Mouse (Mus musculus): ENCODE measurements around the gene Ell2. TPM values are rescaled to one million over a fixed set of nuclear protein-coding genes. Genes with fewer than 3 reads are reported as not detected.
A peak's percentile ranks its signal among the peaks of the same experiment; 100 is the strongest.

The Ell2 gene
- total RNA-seq, 2 experiments from 2014 or later: 21.2 to 22.8 TPM

- peak in 1 of 2 experiments; percentile 19 for DNase-seq (ENCODE audit: low spot score in 2 of 2)
These were observed 92.1 kb downstream of the Ell2 start for GRCm38 (mm10) chr13:75798413-75799302.

- no peak for DNase-seq (ENCODE audit: low spot score in 2 of 2)
These were observed 92.9 kb downstream of the Ell2 start for GRCm38 (mm10) chr13:75799421-75799820.

- no peak for DNase-seq (ENCODE audit: low spot score in 2 of 2)
These were observed 101.4 kb downstream of the Ell2 start for GRCm38 (mm10) chr13:75807969-75808368.

- DNase-seq (ENCODE audit: low spot score in 2 of 2): no peak
These were observed 103.4 kb downstream of the Ell2 start for GRCm38 (mm10) chr13:75809957-75810356.

- no peak for DNase-seq (ENCODE audit: low spot score in 2 of 2)
These were observed 110.6 kb downstream of the Ell2 start for GRCm38 (mm10) chr13:75817183-75817582.

- no peak for DNase-seq (ENCODE audit: low spot score in 2 of 2)
These were observed 111.9 kb downstream of the Ell2 start for GRCm38 (mm10) chr13:75818486-75818885.

GRCm38 (mm10) chr13:75818945-75819706 is 112.6 kb downstream of the Ell2 start:
- DNase-seq (ENCODE audit: low spot score in 2 of 2): no peak

GRCm38 (mm10) chr13:75819898-75820297 is 113.3 kb downstream of the Ell2 start:
- DNase-seq (ENCODE audit: low spot score in 2 of 2): no peak

Other genes starting within 250 kb of the Ell2 start
- 10 to 100 TPM; 32.5 to 32.7 TPM for gene Glrx, start 133.1 kb downstream of the Ell2 start, total RNA-seq (2021)
- 10 to 100 TPM; 40.1 to 43.0 TPM for gene Rhobtb3, start 237.2 kb downstream of the Ell2 start, total RNA-seq (2021)

Data from gastrocnemius, postnatal 4 days (tissue).